Mouse (Mus musculus) spleen, adult 10 weeks (tissue): ENCODE measurements around the gene Pyroxd1. TPM values are rescaled to one million over a fixed set of nuclear protein-coding genes. Genes with fewer than 3 reads are reported as not detected.

ENCODE experiments used
- polyA plus RNA-seq: library from polyadenylated mRNA; stranded (reverse); fragments of 350-450 nt; fragmentation: Illumina TruSeq; extraction: RNeasy Lipid Tissue Mini Kit (QIAGEN cat#74804); gene quantifications from one replicate; pipeline ENCODE4 v1.2.3, GENCODE M21; 2015; ENCODE audit warnings: low replicate concordance; ENCODE audit not compliant: insufficient read depth

Pyroxd1 gene
- 24.1 TPM for polyA plus RNA-seq

GRCm38 (mm10) chr6:142345440-142346038 lies at the start of gene Pyroxd1:
Gene Pyroxd1 (plus strand): TSS chr6:142345654.

GRCm38 (mm10) chr6:142298098-142298497 lies 47.4 kb upstream of the Pyroxd1 start, which contains the start of gene Iapp:
Gene Iapp (plus strand): TSS chr6:142298423.

GRCm38 (mm10) chr6:142322881-142323280 lies 22.6 kb upstream of the Pyroxd1 start, which contains the start of gene Slco1a5:
Gene Slco1a5 (minus strand): TSS chr6:142322981.

GRCm38 (mm10) chr6:142387011-142387754 lies 41.7 kb downstream of the Pyroxd1 start, which contains the start of the genes Recql and Golt1b:
Gene Recql (minus strand): TSS chr6:142387087.
Gene Golt1b (plus strand): TSS chr6:142387221.

Other genes with a start within 250 kb of the Pyroxd1 start
- not detected for gene Slco1a6, start 137.1 kb upstream of the Pyroxd1 start, polyA plus RNA-seq
- not detected for gene Iapp, start 47.2 kb upstream of the Pyroxd1 start, polyA plus RNA-seq
- 0.12 TPM for gene Slco1a5, start 22.7 kb upstream of the Pyroxd1 start, polyA plus RNA-seq
- 80.6 TPM for gene Recql, start 41.4 kb downstream of the Pyroxd1 start, polyA plus RNA-seq
- 27.0 TPM for gene Golt1b, start 41.6 kb downstream of the Pyroxd1 start, polyA plus RNA-seq
- 2.8 TPM for gene Spx, start 67.8 kb downstream of the Pyroxd1 start, polyA plus RNA-seq
- gene Gys2, start 127.5 kb downstream of the Pyroxd1 start, polyA plus RNA-seq = not detected
- 12.0 TPM for gene Ldhb, start 162.3 kb downstream of the Pyroxd1 start, polyA plus RNA-seq
- gene Kcnj8, start 226.0 kb downstream of the Pyroxd1 start, polyA plus RNA-seq = 14.1 TPM